Mouse (Mus musculus) layer of hippocampus, adult 11-12 months (tissue): ENCODE data around the gene Lrp1.
"Not testable (repeated sequence)": the region's sequence is repeated elsewhere in the genome, so short reads cannot be mapped to it uniquely, and the experiment has no call there.

Experiments used
- DNase-seq: peaks from one replicate; pipeline ENCODE4 v3.0.0; 2022; ENCODE audit warnings: low spot score

Gene Lrp1

GRCm38 (mm10) chr10:127620406-127621190, at the start of gene Lrp1:
Lrp1 (minus strand) TSS chr10:127621148.
- peak; percentile 43 for DNase-seq

GRCm38 (mm10) chr10:127670185-127670584, 49.2 kb upstream of the Lrp1 start:
- no peak for DNase-seq

DNA sequence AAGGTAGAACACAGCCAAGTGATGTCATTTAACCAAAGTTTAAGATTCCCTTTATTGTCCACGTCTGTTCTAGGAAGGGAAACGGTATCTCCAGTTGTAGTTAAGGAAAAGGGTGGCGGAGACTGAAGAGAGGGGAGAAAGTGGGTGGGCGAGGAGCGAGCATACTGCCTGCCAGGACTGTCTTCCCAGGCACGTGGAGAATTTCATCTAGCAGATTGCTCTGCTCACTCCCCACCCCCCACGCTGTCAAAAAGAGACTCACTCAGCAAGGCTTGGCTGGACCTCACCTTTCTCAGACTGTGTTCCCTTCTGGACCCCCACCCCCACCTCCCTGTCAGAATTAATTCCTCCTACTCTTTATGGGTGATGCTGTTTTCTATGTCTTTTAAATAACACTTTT, 48.2 kb upstream of the Lrp1 start:
- peak; percentile 57 for DNase-seq

DNA sequence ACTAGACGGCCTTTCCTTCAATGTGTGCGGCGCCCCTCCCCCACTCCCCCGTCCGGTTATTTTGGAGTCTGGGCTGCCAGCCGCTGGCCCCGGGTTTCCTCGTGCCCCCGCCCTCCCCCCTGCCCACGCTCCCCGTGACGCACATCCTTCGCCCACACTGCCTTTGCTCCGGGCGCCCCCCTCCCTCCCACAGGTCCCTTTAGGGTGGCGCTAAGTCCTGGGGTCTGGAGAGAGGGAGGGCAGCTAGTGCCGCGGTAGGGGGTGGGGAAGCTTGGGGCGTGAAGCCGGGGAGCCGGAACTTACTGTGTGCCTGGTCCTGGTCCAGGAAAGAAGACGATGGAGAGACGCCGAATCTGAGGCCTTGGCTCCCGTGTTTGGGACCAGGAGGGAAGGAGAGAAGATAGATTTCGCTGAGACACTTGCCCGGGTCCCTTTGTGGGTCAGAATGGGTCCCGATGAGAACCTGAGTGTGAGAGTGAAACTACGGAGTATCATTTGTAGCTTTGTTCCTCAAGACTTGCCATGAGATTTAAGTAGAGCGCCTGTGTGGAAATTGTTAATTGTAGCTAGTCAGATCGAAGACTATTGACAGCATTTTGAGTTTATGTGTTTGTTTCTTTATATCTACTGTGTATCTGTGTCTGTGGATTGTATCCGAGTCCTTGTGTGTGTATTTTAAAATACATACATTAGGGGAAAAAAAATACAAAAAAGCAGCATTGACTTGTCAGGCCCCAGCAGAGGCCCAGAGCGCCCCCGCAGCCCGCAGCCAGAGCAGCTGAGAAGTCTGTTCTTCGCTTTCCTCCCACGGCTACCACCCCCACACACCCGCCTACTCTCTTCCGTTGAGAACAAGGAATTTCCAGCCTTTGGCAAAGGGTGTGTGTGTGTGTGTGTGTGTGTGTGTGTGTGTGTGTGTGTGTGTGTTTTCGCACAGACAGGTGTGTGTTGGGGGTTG, 47.4 kb upstream of the Lrp1 start, which contains the start of gene Nab2:
Gene Nab2, minus strand, starts transcription at position 476 of the 958 bp plus-strand sequence.
- DNase-seq = peak; percentile 79

DNA sequence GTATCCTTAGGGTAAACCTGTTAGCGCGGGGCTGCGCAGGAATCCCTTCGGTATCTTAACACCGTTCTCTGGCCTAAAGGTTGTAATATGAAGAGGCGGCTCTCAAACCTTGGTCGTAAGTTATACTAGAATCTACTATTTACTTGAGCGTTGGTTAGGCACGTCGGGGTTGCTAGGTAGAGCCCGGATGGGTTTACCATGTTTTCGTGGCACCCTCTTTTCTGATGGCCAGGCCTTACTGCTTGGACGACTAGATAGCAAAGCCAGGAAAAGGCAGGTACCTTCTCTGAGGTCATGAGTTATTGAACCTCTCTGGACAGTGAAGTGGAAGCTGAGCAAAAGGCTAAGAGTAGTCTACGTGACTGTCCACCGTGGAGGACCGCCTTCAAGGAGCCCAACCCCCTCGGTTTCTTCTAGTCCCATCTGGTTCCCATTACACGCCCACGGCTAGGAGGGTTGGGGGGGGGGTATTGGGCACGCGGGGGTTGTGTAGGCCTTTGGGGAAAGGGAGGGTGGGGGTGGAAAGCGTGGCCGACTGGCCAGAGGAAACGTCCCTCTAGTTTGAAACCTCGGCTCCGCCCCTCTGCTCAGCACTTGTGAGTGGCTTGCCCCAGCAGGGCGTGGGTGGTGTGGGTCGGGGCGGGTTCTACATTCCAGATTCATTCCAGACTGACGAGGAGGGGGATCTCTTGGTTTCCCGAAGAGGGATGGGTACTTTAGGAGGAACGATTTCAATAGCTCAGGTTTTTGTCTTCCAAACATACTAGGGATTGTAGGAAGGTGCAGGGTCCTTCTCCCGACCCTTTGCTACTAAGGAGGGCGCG, 46.5 kb upstream of the Lrp1 start:
- DNase-seq = peak; percentile 81

GRCm38 (mm10) chr10:127666501-127667268, 45.7 kb upstream of the Lrp1 start, which contains the start of gene Nemp1:
Nemp1 (plus strand) TSS chr10:127666901.
- DNase-seq = peak; percentile 80

DNA sequence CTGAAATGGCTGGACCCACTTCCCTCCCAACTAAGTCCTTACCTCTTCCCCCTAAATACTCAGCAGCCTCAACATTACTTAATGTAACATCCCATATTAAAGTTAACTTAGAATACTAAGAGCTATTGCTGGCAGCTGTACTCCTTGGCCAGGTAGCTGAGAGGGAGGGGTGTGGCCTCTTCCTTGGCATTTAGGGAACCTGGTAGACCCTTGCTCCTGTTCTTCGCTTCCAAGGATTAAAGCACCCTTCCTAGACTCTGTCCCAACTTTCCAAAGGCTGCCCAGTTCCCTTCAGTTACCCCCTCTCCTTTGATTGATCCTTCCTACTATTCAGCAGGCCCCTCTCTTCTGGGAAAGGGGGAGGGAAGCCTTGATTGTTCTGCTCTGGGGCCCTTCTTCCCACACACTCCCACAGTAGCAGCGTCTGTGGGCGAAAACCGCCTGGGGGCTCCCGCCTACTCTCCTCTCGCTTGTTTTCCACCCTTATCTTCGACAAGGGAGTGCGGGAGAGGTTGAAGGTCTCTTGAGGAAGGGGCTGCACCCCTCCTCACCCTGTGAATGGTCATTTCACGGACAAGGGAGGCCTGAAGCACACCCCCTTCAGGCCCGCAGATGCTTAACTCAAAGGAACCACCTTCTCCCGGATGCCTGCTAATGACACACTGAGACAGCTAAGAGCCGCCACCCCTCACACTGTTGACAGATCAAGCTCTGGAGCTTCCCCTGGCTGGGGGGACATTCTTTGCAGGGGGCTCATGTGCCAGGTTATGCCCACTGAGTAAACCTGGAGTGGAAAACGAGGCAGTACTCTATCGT, 44.6 kb upstream of the Lrp1 start:
- no peak for DNase-seq

GRCm38 (mm10) chr10:127664891-127665290, 43.9 kb upstream of the Lrp1 start:
- DNase-seq = no peak

- DNase-seq = no peak
These were observed 43.2 kb upstream of the Lrp1 start for GRCm38 (mm10) chr10:127664166-127664565.

- no peak for DNase-seq
These were observed 42.6 kb upstream of the Lrp1 start for GRCm38 (mm10) chr10:127663590-127663989.

DNA sequence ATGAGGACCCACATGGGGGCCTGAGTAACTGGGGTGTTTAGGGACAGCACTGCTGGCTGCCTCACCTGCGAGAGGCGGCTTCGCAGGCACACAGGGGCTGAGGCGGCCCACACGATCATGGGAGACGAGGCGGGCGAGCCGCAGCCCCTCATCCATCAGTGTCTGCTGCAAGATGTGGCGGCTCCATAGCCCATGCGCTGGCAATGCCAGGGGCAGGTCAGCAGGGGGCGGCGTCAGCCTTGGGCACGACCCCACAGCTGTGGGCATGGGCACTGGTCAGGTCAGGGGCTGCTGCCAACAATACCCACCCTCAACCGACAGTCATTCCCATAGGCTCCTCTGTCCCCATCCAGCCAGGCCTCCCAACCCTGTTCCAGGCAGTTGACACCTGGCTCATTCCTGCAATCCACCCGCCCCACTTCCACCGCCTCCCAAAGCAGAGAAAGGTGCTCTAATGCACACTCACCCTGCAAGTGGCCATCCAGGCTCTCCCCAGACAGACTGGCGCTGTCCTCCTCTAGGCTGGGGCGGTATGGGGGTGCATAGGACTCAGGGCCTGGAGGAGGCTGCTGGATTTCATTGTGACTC, 41.8 kb upstream of the Lrp1 start:
- DNase-seq = no peak

DNA sequence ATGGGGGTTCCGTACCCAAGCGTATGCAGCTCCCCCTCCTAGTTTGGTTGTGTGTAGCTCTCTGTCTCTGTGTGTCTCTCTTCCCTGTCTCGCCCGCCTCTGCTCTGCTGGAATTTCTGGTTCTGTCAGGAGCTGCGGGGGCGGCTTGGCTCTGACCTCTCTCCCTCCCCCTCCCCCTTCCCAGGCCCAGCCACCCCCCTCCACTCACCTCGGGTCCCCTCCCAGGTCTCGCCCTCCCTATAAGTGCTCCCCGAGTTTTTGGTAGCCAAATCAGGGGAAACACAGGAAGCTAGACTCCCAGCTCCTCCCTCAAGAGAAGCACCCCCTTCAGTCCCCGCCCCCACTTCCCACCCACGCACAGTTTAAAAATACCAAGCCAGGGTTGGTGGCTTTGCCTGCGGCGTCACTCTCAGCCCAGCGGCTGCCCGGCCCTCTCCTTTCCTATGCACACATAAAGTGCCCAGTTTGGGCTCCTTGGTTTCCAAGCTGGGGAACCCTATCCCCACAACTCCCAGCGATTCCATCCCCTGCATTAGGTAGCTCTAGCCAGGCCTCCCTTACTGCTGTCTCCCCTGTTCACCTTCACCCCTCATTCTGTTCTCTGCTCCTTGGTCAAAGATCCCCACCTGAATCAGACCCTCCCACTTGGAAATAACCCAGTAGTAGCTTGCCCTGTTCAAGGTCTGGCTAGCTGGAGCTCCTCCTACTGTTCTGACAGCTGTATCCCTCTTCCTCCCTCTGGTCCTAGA, 41.1 kb upstream of the Lrp1 start:
- no peak for DNase-seq

GRCm38 (mm10) chr10:127661291-127661914, 40.5 kb upstream of the Lrp1 start:
- no peak for DNase-seq

GRCm38 (mm10) chr10:127659551-127659950, 38.6 kb upstream of the Lrp1 start:
- no peak for DNase-seq

DNA sequence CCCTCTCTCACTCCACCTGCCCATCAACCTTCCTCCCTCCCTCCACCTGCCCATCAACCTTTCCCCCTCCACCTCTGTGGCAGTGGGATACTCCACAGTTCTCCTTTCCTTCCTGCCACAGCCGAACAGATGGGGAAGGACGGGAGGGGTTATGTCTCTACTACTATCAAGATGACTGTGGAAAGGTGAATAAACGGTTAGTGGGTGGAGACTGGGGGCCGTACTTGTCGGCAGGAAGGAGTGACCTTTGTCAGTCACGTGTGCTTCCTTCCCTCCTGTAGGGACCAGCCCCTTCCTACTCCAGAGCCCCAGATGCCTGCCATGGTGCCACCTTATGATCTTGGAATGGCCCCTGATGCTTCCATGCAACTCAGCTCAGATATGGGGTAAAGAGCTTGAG, 37.1 kb upstream of the Lrp1 start:
- no peak for DNase-seq

GRCm38 (mm10) chr10:127657617-127658016, 36.7 kb upstream of the Lrp1 start:
- not testable (repeated sequence) for DNase-seq

DNA sequence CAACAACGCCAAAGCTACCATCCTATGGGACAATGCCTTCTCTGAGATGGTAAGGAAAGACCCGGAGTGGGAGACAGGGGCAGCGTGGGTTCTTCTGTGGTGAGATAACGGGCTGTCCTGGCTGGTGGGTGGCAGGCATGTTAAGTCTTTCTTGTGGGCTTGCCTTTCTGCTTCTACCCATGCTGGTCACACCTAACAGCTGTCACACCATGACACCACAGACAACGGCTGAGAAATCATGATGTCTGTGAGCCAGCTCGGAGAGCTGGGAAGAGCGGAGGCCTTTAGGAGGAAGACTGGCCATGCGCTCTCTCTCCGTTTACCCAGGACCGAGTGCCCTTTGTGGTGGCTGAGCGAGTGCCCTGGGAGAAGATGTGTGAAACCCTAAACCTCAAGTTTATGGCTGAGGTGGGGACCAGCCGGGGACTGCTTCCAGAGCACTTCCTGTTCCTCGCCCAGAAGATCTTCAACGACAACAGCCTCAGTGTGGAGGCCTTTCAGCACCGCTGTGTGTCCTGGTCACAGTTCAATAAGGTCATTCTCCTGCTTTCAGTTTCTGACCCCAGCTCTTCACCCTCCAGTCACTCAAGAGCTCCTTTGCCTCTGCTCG, 34.1 kb upstream of the Lrp1 start:
- no peak for DNase-seq
